Mouse (Mus musculus) hindbrain, embryonic 15.5 days (tissue): ENCODE measurements at regions not wholly inside any gene's neighbourhood (a gene's known extent, or its start where the extent isn't known, plus 50 kb on each side); places are given as distances from the start of the nearest gene placed in this dataset.

Source experiments
- ATAC-seq: fragments of 200-750 bp; cut with Nextera tagmentation; 2 replicates; pipeline ENCODE4 v1.8.0; 2017; ENCODE audit warnings: low read depth, moderate number of reproducible peaks, moderate TSS enrichment; ENCODE audit not compliant: low FRiP score
- H3K27ac ChIP-seq: fragments of 300-500 bp; sonication (generic); replicated peaks from 2 replicates; pipeline ENCODE4 v1.5.1; 2015; ENCODE audit warnings: mild to moderate bottlenecking, inconsistent platforms
- H3K27me3 ChIP-seq: fragments of 300-500 bp; sonication (generic); 2 replicates; pipeline ENCODE4 v1.6.1; 2015; ENCODE audit warnings: control low read depth, inconsistent platforms
- H3K36me3 ChIP-seq: fragments of 300-500 bp; sonication (generic); 2 replicates; pipeline ENCODE4 v1.6.1; 2015; ENCODE audit warnings: control low read depth, inconsistent platforms
- H3K4me1 ChIP-seq: fragments of 300-500 bp; sonication (generic); replicated peaks from 2 replicates; pipeline ENCODE4 v1.6.1; 2015; ENCODE audit warnings: control low read depth, inconsistent platforms
- H3K4me2 ChIP-seq: fragments of 300-500 bp; sonication (generic); 2 replicates; pipeline ENCODE4 v1.6.1; 2015; ENCODE audit warnings: moderate library complexity, mild to moderate bottlenecking, inconsistent platforms
- H3K4me3 ChIP-seq: fragments of 300-500 bp; sonication (generic); 2 replicates; pipeline ENCODE4 v1.5.1; 2015; ENCODE audit warnings: mild to moderate bottlenecking, inconsistent platforms
- H3K9ac ChIP-seq: fragments of 300-500 bp; sonication (generic); 2 replicates; pipeline ENCODE4 v1.6.1; 2015; ENCODE audit warnings: inconsistent platforms
- H3K9me3 ChIP-seq: fragments of 300-500 bp; sonication (generic); 2 replicates; pipeline ENCODE4 v1.6.1; 2016; ENCODE audit warnings: control low read depth, inconsistent platforms
- WGBS: fragments of 180-500 bp; shearing (Covaris S2); methylation state at CpG from one replicate; pipeline ENCODE4 v1.1.7; 2015; 5-methylcytosine and 5-hydroxymethylcytosine counted together

- no peak for ATAC-seq
- Histone ChIP-seq H3K4me1 (0 out of 2 replicates have a peak, but pooled peaks cover 4% of the 10 kb centered on the region), H3K27me3 (no peaks in the 10 kb centered on the region), H3K9me3 (no peaks in the 10 kb centered on the region), H3K4me2 (no peak overlapping the region), H3K4me3 (no peak overlapping the region), H3K36me3 (no peaks in the 10 kb centered on the region), H3K9ac (no peak overlapping the region), H3K27ac (no peak overlapping the region)
Observed at GRCm38 (mm10) chr3:57910020-57910419, 62.1 kb upstream of the Pfn2 start.

- 24% methylated on average over 16 of the region's 16 CpGs for WGBS
- peak; percentile 81 for ATAC-seq
- H3K27ac ChIP-seq, result peak overlapping the region; percentile 57; the same call in 1 of the 2 replicates
- 0 out of 2 replicates have a peak, but pooled peaks cover 4% of the 10 kb centered on the region for H3K4me1 ChIP-seq
- H3K9ac ChIP-seq, result no peak overlapping the region
- no peaks in the 10 kb centered on the region for H3K9me3 ChIP-seq
- no peak overlapping the region for H3K4me3 ChIP-seq
- H3K27me3 ChIP-seq, result no peaks in the 10 kb centered on the region
- peak overlapping the region; percentile 28 for H3K4me2 ChIP-seq
- H3K36me3 ChIP-seq, result no peaks in the 10 kb centered on the region
Observed at GRCm38 (mm10) chr3:57911831-57912596, 64.1 kb upstream of the Pfn2 start.

GRCm38 (mm10) chr3:57912650-57913343 is 64.9 kb upstream of the Pfn2 start:
- Histone ChIP-seq H3K9me3 (no peaks in the 10 kb centered on the region), H3K9ac (no peak overlapping the region), H3K4me3 (no peak overlapping the region), H3K27me3 (no peaks in the 10 kb centered on the region), H3K4me2 (peak overlapping the region; percentile 28), H3K36me3 (no peaks in the 10 kb centered on the region), H3K4me1 (0 out of 2 replicates have a peak, but pooled peaks cover 4% of the 10 kb centered on the region), H3K27ac (peak overlapping the region; percentile 57; the same call in 1 of the 2 replicates)
- peak; percentile 51; the same call in 1 of the 2 replicates for ATAC-seq
- 49% methylated on average over 7 of the region's 7 CpGs for whole genome bisulfite sequencing

- Histone ChIP-seq H3K27ac (no peak overlapping the region), H3K36me3 (no peaks in the 10 kb centered on the region), H3K4me2 (no peak overlapping the region), H3K9me3 (no peaks in the 10 kb centered on the region), H3K9ac (no peak overlapping the region), H3K4me3 (no peak overlapping the region), H3K27me3 (no peaks in the 10 kb centered on the region), H3K4me1 (0 out of 2 replicates have a peak, but pooled peaks cover 7% of the 10 kb centered on the region)
- WGBS, result 98% methylated on average over 3 of the region's 3 CpGs
- ATAC-seq, result no peak
Observed at GRCm38 (mm10) chr3:57914687-57915086, 66.8 kb upstream of the Pfn2 start.

GRCm38 (mm10) chr3:57918913-57919312 is 71.0 kb upstream of the Pfn2 start:
- ATAC-seq, result no peak
- no peaks in the 10 kb centered on the region for H3K27me3 ChIP-seq
- no peak overlapping the region for H3K4me3 ChIP-seq
- no peak overlapping the region for H3K4me2 ChIP-seq
- 0 out of 2 replicates have a peak, but pooled peaks cover 3% of the 10 kb centered on the region for H3K4me1 ChIP-seq
- no peak overlapping the region for H3K9ac ChIP-seq
- H3K36me3 ChIP-seq, result no peaks in the 10 kb centered on the region
- H3K9me3 ChIP-seq, result no peaks in the 10 kb centered on the region
- 59% methylated on average over 2 of the region's 2 CpGs for WGBS
- no peak overlapping the region for H3K27ac ChIP-seq

- 54% methylated on average over 5 of the region's 5 CpGs for WGBS
- Histone ChIP-seq H3K9ac (no peak overlapping the region), H3K4me1 (0 out of 2 replicates have a peak, but pooled peaks cover 3% of the 10 kb centered on the region), H3K9me3 (no peaks in the 10 kb centered on the region), H3K4me2 (no peak overlapping the region), H3K4me3 (no peak overlapping the region), H3K36me3 (no peaks in the 10 kb centered on the region), H3K27ac (no peak overlapping the region), H3K27me3 (no peaks in the 10 kb centered on the region)
- peak; percentile 48; the same call in 1 of the 2 replicates for ATAC-seq
Observed at GRCm38 (mm10) chr3:57919390-57920089, 71.7 kb upstream of the Pfn2 start.

GRCm38 (mm10) chr3:57920090-57920432 is 72.2 kb upstream of the Pfn2 start:
- Histone ChIP-seq H3K4me2 (no peak overlapping the region), H3K4me1 (0 out of 2 replicates have a peak, but pooled peaks cover 3% of the 10 kb centered on the region), H3K36me3 (no peaks in the 10 kb centered on the region), H3K27ac (no peak overlapping the region), H3K9me3 (no peaks in the 10 kb centered on the region), H3K9ac (no peak overlapping the region), H3K27me3 (no peaks in the 10 kb centered on the region), H3K4me3 (no peak overlapping the region)
- ATAC-seq, result no peak
- WGBS, result 55% methylated on average over 1 of the region's 1 CpGs

GRCm38 (mm10) chr3:57921071-57921882 is 73.4 kb upstream of the Pfn2 start:
- Histone ChIP-seq H3K27me3 (no peaks in the 10 kb centered on the region), H3K9ac (no peak overlapping the region), H3K27ac (no peak overlapping the region), H3K4me2 (no peak overlapping the region), H3K36me3 (no peaks in the 10 kb centered on the region), H3K4me3 (no peak overlapping the region), H3K4me1 (0 out of 2 replicates have a peak, but pooled peaks cover 3% of the 10 kb centered on the region), H3K9me3 (no peaks in the 10 kb centered on the region)
- ATAC-seq, result no peak
- WGBS, result 93% methylated on average over 2 of the region's 2 CpGs

GRCm38 (mm10) chr3:57923061-57923460 is 75.2 kb upstream of the Pfn2 start:
- no peaks in the 10 kb centered on the region for H3K36me3 ChIP-seq
- H3K27ac ChIP-seq, result no peak overlapping the region
- H3K9me3 ChIP-seq, result no peaks in the 10 kb centered on the region
- WGBS, result 77% methylated on average over 3 of the region's 3 CpGs
- H3K27me3 ChIP-seq, result no peaks in the 10 kb centered on the region
- 0 out of 2 replicates have a peak, but pooled peaks cover 3% of the 10 kb centered on the region for H3K4me1 ChIP-seq
- ATAC-seq, result no peak
- no peak overlapping the region for H3K9ac ChIP-seq
- no peak overlapping the region for H3K4me3 ChIP-seq
- no peak overlapping the region for H3K4me2 ChIP-seq

- Histone ChIP-seq H3K4me1 (no peaks in the 10 kb centered on the region), H3K27me3 (no peaks in the 10 kb centered on the region), H3K36me3 (no peaks in the 10 kb centered on the region), H3K27ac (no peak overlapping the region), H3K9ac (no peak overlapping the region), H3K9me3 (no peaks in the 10 kb centered on the region), H3K4me2 (no peak overlapping the region), H3K4me3 (no peak overlapping the region)
- no peak for ATAC-seq
- WGBS, result 87% methylated on average over 3 of the region's 3 CpGs
Observed at GRCm38 (mm10) chr3:57932657-57933539, 85.0 kb upstream of the Pfn2 start.
